Comparison of ENCODE assay signal across 9 mouse cellular contexts in genomic region chr13:97441803-97442202, GRCm38 (mm10).
DNase-seq lines count a peak whose midpoint lies in the region; ATAC-seq and TF ChIP-seq lines count a peak whose summit lies in the region.
"Had no signal": no experiment of that assay in that cellular context is flagged by ENCODE, and none has a peak within 500 bp of the region (broad histone marks: within the 10 kb centered on the region; RNA-seq: fewer than 3 reads in every experiment).

No protein-coding gene starts in this region.

- TF ChIP-seq CTCF in lung, embryonic 14.5 days (IDR thresholded peaks at IDR 0.05; ENCODE audit: low read depth) = no peak
- no peak for TF ChIP-seq CTCF in lung, adult 2 months (IDR thresholded peaks at IDR 0.05; ENCODE audit: insufficient read depth, low read length)
- TF ChIP-seq CTCF in cortical plate, adult 2 months (IDR thresholded peaks at IDR 0.05; ENCODE audit: extremely low read depth, insufficient read depth, low read length) = no peak

- no peak for DNase-seq in heart, adult 9 months (ENCODE audit: low spot score in 2 of 2)
- no peak for DNase-seq in lung, embryonic 14.5 days
- no peak for DNase-seq in lung, adult 2 months
- DNase-seq: cerebellum, adult 11-12 months had no signal

- no peak overlapping the region for H3K4me3 ChIP-seq in heart, embryonic 11.5 days (ENCODE audit: low read depth, low read length)
- no peak overlapping the region for H3K4me3 ChIP-seq in lung, embryonic 14.5 days (ENCODE audit: low read depth, low read length)
- H3K4me3 ChIP-seq in lung, adult 2 months (replicated peaks; ENCODE audit: extremely low read depth, low read depth, low read length) = no peak overlapping the region
- no peak overlapping the region for H3K4me3 ChIP-seq in cortical plate, adult 2 months (ENCODE audit: insufficient read depth, low read length)
- no peak overlapping the region for H3K4me3 ChIP-seq in limb, embryonic 15.5 days

- H3K27me3 ChIP-seq in heart, embryonic 11.5 days (ENCODE audit: control insufficient read depth, insufficient read depth, low read length) = no peaks in the 10 kb centered on the region
- H3K27me3 ChIP-seq in lung, embryonic 14.5 days (ENCODE audit: insufficient read depth, low read length) = no peaks in the 10 kb centered on the region
- no peaks in the 10 kb centered on the region for H3K27me3 ChIP-seq in limb, embryonic 15.5 days

- H3K27ac ChIP-seq in heart, embryonic 11.5 days (ENCODE audit: low read depth, low read length) = peak overlapping the region; percentile 43
- peak overlapping the region; percentile 34 for H3K27ac ChIP-seq in lung, embryonic 14.5 days (ENCODE audit: low read depth)
- peak overlapping the region; percentile 74 for H3K27ac ChIP-seq in cortical plate, adult 2 months (ENCODE audit: insufficient read depth, low read length)
- H3K27ac ChIP-seq in limb, embryonic 15.5 days = peak overlapping the region; percentile 54; the same call in 1 of the 2 replicates

- H3K9me3 ChIP-seq in heart, embryonic 11.5 days (replicated peaks; ENCODE audit: control insufficient read depth, low read length) = no peaks in the 10 kb centered on the region
- no peaks in the 10 kb centered on the region for H3K9me3 ChIP-seq in lung, embryonic 14.5 days (ENCODE audit: low read depth, low read length)
- H3K9me3 ChIP-seq in limb, embryonic 15.5 days = no peaks in the 10 kb centered on the region

- WGBS in heart, embryonic 11.5 days (ENCODE audit: insufficient replicate concordance) = 26% methylated on average over 2 of the region's 2 CpGs
- WGBS in lung, embryonic 14.5 days = 25% methylated on average over 2 of the region's 2 CpGs
- 53% methylated on average over 2 of the region's 2 CpGs for WGBS in lung, adult 2 months
- 45% methylated on average over 2 of the region's 2 CpGs for WGBS in limb, embryonic 15.5 days

- H3K36me3 ChIP-seq in heart, embryonic 11.5 days (ENCODE audit: control insufficient read depth, insufficient read depth, low read length) = no peaks in the 10 kb centered on the region
- no peaks in the 10 kb centered on the region for H3K36me3 ChIP-seq in lung, embryonic 14.5 days (ENCODE audit: insufficient read depth)
- no peaks in the 10 kb centered on the region for H3K36me3 ChIP-seq in limb, embryonic 15.5 days

- no peak for TF ChIP-seq POLR2A in lung, adult 2 months (IDR thresholded peaks at IDR 0.05; ENCODE audit: borderline replicate concordance, extremely low read depth, low read depth, low read length)
- TF ChIP-seq POLR2A in cortical plate, adult 2 months (IDR thresholded peaks at IDR 0.05; ENCODE audit: extremely low read depth, insufficient read depth, low read length) = no peak

- no peak for ATAC-seq in heart, embryonic 11.5 days (replicated peaks; ENCODE audit: insufficient number of reproducible peaks, low FRiP score, low TSS enrichment)
- no peak for ATAC-seq in lung, embryonic 14.5 days (ENCODE audit: insufficient read depth)
- ATAC-seq in limb, embryonic 15.5 days (ENCODE audit: insufficient number of reproducible peaks, low FRiP score, low TSS enrichment, low read depth) = no peak
- ATAC-seq in megakaryocyte, adult 5-6 weeks (ENCODE audit: poor library complexity, severe bottlenecking) = no peak
- ATAC-seq in monocyte, adult 5-6 weeks (replicated peaks; ENCODE audit: insufficient number of reproducible peaks, low FRiP score, low TSS enrichment, poor library complexity, severe bottlenecking) = no peak

- no peak overlapping the region for H3K9ac ChIP-seq in heart, embryonic 11.5 days (ENCODE audit: low read depth, low read length)
- no peak overlapping the region for H3K9ac ChIP-seq in lung, embryonic 14.5 days
- H3K9ac ChIP-seq in limb, embryonic 15.5 days = no peak overlapping the region

- peak overlapping the region; percentile 34; the same call in 1 of the 2 replicates for H3K4me2 ChIP-seq in heart, embryonic 11.5 days
- no peak overlapping the region for H3K4me2 ChIP-seq in lung, embryonic 14.5 days
- no peak overlapping the region for H3K4me2 ChIP-seq in limb, embryonic 15.5 days

- H3K4me1 ChIP-seq in heart, embryonic 11.5 days (ENCODE audit: control insufficient read depth, insufficient read depth, low read length) = peaks cover 50% of the 10 kb centered on the region
- peaks cover 32% of the 10 kb centered on the region for H3K4me1 ChIP-seq in lung, embryonic 14.5 days (ENCODE audit: insufficient read depth)
- peaks cover 9% of the 10 kb centered on the region for H3K4me1 ChIP-seq in lung, adult 2 months (ENCODE audit: control insufficient read depth, insufficient read depth, low read length)
- H3K4me1 ChIP-seq in cortical plate, adult 2 months (ENCODE audit: control insufficient read depth, insufficient read depth, low read length) = peaks cover 6% of the 10 kb centered on the region
- peaks cover 28% of the 10 kb centered on the region for H3K4me1 ChIP-seq in limb, embryonic 15.5 days
